Mouse (Mus musculus) ZHBTc4 (cell line): ENCODE data around the gene Col1a1.

Experiments used
- DNase-seq: peaks from one replicate; pipeline ENCODE4 v3.0.0-alpha.2; 2011; ENCODE audit warnings: low read depth, low spot score

Gene Col1a1

DNA sequence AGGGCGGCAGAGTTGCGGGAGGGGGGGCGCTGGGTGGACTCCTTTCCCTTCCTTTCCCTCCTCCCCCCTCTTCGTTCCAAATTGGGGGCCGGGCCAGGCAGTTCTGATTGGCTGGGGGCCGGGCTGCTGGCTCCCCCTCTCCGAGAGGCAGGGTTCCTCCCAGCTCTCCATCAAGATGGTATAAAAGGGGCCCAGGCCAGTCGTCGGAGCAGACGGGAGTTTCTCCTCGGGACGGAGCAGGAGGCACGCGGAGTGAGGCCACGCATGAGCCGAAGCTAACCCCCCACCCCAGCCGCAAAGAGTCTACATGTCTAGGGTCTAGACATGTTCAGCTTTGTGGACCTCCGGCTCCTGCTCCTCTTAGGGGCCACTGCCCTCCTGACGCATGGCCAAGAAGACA, at the start of gene Col1a1:
Col1a1 (plus strand) TSS at position 180 of the 400 bp plus-strand sequence.
- DNase-seq = no peak

DNA sequence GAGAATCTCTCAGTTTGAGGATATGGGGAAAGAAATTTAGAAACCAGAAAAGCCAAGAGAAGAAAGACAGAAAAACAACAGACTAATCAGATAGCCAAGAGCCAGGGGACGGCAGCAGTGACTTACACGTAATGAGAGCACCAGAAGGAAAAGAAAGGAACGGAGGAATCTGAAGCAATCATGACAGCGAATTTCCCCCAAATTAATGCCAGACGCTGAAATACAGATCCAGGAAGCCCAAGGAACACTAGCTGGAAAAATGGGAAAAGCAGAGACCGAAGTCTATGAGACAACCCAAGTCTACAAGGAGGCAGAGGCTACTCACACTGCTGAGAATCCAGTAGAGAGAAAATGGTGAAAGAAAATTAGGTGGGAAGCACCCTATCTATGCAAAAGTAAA, 44.9 kb upstream of the Col1a1 start:
- DNase-seq = no peak

DNA sequence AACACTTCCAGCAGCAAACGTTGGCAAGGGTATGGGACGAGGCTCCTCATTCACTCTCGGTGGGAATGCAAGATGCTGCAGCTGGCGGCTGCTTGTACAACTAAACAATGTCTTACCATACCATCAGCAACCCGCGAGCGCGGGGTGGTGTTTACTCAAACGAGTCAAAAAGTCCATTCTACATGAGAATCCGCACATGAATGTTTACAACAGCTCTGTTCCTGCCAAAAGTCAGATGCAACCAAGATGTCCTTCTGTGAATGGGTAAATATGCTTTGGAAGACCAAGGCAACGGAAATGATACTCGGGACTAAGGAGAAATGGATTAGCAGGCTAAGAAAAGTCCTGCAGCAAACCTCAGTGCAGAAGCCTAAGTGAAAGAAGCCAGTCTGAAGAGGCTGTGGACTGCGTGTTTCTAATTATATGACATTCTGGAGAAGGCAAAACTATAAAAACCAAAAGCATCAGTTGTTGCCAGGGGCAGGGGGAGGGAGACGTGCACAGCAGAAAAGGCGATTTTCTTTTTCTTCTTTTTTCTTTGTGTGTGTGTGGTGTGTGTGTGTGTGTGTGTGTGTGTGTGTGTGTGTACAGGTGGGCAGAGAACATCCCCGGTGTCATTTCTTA, 39.2 kb upstream of the Col1a1 start:
- DNase-seq = no peak

DNA sequence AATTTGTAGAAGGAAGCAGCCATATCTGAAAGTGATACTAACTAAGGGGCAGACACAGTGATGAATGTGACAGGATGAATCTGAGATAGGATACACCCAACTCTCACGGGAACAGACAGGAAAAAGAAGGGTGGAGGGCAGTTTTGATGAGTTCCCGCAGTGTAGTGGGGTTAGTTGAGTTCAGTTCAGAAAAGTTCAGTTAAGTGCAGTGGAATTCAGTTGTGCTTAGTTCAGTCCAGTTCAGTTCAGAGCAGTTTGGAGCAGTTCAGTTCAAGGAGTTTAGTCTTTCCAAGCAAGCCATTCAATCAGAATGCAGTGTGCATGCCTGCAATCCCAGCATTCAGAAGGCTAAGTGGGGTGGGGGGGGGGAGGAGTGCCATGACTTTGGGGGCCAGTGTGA, 34.8 kb upstream of the Col1a1 start:
- DNase-seq = peak; percentile 72

DNA sequence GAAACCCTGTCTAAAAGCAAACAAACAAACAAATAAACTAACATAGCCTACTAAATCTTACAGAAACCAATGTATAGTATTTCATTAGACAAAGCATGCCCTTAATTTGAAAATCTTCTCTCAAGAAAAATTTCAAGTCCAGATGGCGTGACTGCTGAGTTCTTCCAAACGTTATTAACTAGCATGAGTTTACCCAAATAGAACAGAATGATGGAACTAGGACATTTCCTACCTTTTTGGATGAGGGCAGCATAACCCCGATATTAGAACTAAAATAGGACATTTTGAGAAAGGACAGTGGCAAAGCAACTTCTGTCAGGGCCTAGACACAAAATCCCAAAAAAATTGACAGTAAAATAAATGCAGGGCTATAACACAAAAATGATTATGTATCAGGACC, 31.7 kb upstream of the Col1a1 start:
- DNase-seq = no peak

DNA sequence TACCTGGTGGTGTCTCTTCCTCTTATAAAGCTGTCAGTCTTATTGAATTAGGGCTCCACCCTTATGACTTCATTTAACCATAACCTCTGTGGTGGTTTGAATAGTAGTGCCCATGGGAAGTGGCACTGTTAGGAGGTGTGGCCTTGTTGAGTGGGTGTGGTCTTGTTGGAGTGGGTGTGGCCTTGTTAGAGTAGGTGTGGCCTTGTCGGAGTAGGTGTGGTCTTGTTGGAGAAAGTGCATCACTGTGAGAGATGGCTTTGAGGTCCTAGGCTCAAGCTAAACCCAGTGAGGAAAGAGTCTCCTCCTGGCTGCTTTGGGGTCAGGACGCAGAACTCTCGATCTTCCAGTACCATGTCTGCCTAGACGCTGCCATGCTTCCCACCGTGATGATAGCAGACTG, 25.1 kb upstream of the Col1a1 start:
- DNase-seq = peak; percentile 62

DNA sequence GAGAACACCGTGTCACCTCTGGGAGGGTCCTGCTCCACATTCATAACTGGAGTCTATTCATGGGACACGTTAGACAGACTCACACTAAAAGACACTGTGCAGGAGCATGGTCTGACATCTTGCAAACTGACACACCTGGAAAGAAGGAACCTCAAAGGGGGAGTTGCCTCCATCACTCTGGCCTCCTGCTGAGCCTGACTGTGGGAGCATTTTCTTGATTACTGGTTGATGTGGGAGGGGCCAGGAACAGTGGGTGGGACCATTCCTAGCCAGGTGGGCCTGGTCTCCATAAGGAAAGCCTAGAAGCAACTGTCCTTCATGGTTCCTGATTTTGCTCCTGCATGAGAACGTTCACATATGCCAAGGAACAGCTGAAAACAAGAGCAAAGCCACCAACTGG, 23.5 kb upstream of the Col1a1 start:
- DNase-seq = peak; percentile 69

GRCm38 (mm10) chr11:94913302-94914090, 22.5 kb upstream of the Col1a1 start:
- no peak for DNase-seq

GRCm38 (mm10) chr11:94915675-94916403, 20.2 kb upstream of the Col1a1 start:
- DNase-seq = no peak

GRCm38 (mm10) chr11:94916477-94916876, 19.5 kb upstream of the Col1a1 start:
- DNase-seq = peak; percentile 62

DNA sequence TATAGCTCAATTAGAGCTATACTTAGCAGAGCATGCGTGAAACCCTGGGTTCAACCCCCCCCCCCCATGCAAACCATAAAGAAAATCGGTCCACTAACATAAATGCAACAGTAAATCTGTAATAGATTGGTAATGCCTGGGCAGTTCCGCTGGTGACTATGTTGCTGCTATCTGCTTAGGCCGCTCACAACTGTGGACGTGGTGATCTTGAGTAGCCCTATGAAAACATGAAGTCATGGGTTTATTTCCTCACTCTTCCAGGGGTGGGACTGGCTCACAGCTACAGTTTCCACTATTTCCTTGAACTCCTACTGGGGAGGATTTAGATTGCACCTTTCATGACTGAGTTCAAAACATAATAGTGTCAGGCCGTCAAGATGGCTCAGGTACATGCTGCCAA, 18.3 kb upstream of the Col1a1 start:
- DNase-seq = no peak

DNA sequence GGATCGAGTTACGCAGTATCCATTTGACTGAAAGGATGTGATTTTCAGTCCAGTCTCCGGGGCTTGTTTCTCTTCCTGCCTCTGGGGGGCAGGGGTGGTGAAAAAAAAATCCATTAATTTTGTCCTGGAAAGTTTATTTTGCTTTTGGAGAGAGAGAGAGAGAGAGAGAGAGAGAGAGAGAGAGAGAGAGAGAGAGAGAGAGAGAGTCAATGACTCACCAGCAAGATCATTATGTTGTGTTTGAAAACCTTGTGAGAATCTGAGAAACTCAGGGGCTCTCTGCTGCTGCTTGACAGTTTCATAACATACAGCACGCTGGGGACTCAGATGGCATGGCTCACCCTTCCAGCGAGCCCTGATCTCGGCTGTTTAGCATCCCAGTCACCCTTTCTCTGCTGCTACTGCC, 15.0 kb upstream of the Col1a1 start:
- DNase-seq = no peak

GRCm38 (mm10) chr11:94924977-94925376, 11.0 kb upstream of the Col1a1 start:
- DNase-seq = no peak

GRCm38 (mm10) chr11:94926431-94926830, 9.6 kb upstream of the Col1a1 start:
- no peak for DNase-seq

DNA sequence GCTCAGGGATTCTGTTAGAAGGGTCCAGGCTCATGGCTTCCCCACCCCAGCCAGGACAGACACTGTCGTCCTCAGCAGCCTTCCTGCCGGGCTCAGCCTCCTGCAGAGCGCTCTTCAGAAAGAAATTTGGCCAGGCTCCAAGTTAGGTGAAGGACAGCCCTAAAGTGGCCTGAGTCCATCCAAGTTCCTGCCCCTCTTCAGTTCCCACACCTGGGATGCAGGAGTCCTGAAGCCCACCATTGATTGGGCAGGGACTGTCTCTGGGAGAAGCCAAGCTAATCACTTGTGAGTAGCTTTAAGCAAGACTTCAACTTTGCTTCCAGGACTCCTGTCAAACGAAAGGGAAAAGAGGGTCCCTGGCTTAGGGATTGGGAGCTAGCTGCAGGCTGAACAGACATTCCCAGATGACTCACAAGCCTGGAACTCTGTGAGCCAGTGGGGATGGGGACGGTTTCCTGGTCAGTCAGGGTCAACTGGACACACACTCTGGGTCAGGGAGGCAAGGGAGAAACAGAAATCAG, 8.2 kb upstream of the Col1a1 start:
- no peak for DNase-seq

DNA sequence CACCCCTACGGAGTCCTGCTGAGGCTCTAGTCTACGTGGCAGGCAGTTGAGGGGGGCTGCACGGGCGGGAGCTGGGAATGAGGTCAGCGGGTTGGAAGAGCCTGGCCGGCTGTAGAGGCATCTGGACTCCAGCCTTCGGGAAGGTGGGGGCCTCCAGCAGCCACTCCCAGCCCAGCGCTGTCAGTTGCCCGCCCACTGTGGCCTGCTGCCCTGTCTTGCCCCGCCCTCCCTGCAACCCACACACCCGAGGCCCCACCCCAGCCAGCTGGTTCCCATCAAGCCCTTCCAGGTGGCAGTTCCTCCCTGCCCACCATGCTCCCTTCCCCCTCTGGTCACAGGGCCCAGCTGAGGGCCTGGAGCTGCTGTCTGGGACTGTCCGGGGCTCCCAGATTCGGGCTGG, 7.2 kb upstream of the Col1a1 start:
- peak; percentile 47 for DNase-seq

DNA sequence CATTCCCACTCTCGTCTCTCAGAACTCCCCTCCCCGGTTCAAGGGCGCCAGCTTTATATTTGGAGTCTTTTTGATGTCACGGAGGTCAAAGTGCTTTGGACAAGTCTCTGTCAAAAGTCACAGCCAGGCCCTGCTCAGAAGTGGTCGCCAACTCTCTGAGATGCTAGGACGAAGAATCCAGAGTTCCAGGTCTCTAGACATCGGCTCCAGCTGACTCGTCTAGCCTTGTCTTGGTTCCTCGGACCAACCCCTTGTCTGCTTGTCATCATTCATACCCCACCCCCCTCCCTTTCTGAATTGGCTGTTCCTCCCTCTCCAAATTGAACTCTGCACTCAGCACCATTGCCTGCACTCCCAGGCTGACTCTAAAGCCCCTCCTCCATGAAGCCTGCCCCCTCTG, 6.4 kb upstream of the Col1a1 start:
- peak; percentile 63 for DNase-seq

- no peak for DNase-seq
Measured at GRCm38 (mm10) chr11:94930151-94930550, 5.9 kb upstream of the Col1a1 start.

DNA sequence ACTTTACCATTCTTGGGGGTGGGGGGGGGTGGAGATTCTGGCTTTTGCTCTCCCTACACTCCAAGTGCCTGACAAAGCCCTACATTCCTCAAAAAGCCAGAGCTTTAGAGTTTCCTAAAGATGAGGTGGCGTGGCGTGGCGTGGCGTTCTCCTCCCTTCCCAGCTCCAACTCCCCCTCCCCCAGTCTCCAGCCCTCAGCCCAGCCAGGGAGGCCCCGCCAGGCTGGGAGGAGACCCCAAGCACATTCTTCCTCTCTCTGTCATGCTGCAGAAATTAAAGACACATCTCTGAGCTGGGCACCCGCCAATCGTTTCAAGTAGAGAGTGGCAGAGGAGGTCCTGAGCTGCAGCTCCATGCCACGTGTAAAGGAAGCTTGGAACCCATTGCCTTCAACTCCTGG, 2.4 kb upstream of the Col1a1 start:
- no peak for DNase-seq

- no peak for DNase-seq
Measured at GRCm38 (mm10) chr11:94934526-94934925, 1.5 kb upstream of the Col1a1 start.

GRCm38 (mm10) chr11:94936851-94937295, 849 bp downstream of the Col1a1 start:
- DNase-seq = peak; percentile 93

GRCm38 (mm10) chr11:94937335-94937781, 1.3 kb downstream of the Col1a1 start:
- DNase-seq = no peak
